Mouse (Mus musculus): ENCODE results near the gene Serinc3.
A peak's percentile ranks its signal among the peaks of the same experiment; 100 is the strongest.
"Not testable (repeated sequence)": the region's sequence is repeated elsewhere in the genome, so short reads cannot be mapped to it uniquely, and the experiment has no call there.

The Serinc3 gene

GRCm38 (mm10) chr2:163644575-163645385 lies at the start of gene Serinc3:
TSS of gene Serinc3 (minus strand) at chr2:163645131.
- peak; percentile 96 for DNase-seq

- DNase-seq = no peak
Measured at GRCm38 (mm10) chr2:163693716-163694314, 48.9 kb upstream of the Serinc3 start.

GRCm38 (mm10) chr2:163692873-163693612 lies 48.1 kb upstream of the Serinc3 start:
- no peak for DNase-seq

- DNase-seq = no peak
Measured at GRCm38 (mm10) chr2:163691846-163692605, 47.1 kb upstream of the Serinc3 start.

GRCm38 (mm10) chr2:163690409-163691304 lies 45.7 kb upstream of the Serinc3 start:
- DNase-seq = no peak

- DNase-seq = no peak
Measured at GRCm38 (mm10) chr2:163689771-163690170, 44.8 kb upstream of the Serinc3 start.

GRCm38 (mm10) chr2:163688377-163688776 lies 43.4 kb upstream of the Serinc3 start:
- DNase-seq = not testable (repeated sequence)

GRCm38 (mm10) chr2:163686886-163687285 lies 42.0 kb upstream of the Serinc3 start:
- DNase-seq = no peak

GRCm38 (mm10) chr2:163686233-163686632 lies 41.3 kb upstream of the Serinc3 start:
- no peak for DNase-seq

GRCm38 (mm10) chr2:163685761-163686200 lies 40.9 kb upstream of the Serinc3 start:
- no peak for DNase-seq

GRCm38 (mm10) chr2:163685287-163685686 lies 40.4 kb upstream of the Serinc3 start:
- no peak for DNase-seq

- no peak for DNase-seq
Measured at GRCm38 (mm10) chr2:163682344-163682743, 37.4 kb upstream of the Serinc3 start.

- no peak for DNase-seq
Measured at GRCm38 (mm10) chr2:163676745-163677144, 31.8 kb upstream of the Serinc3 start.

GRCm38 (mm10) chr2:163676321-163676720 lies 31.4 kb upstream of the Serinc3 start:
- no peak for DNase-seq

GRCm38 (mm10) chr2:163675662-163676061 lies 30.7 kb upstream of the Serinc3 start:
- no peak for DNase-seq

GRCm38 (mm10) chr2:163675144-163675619 lies 30.3 kb upstream of the Serinc3 start:
- DNase-seq = no peak

GRCm38 (mm10) chr2:163674397-163674796 lies 29.5 kb upstream of the Serinc3 start:
- no peak for DNase-seq

GRCm38 (mm10) chr2:163670872-163671594 lies 26.1 kb upstream of the Serinc3 start:
- no peak for DNase-seq

- DNase-seq = no peak
Measured at GRCm38 (mm10) chr2:163667045-163667444, 22.1 kb upstream of the Serinc3 start.

- DNase-seq = no peak
Measured at GRCm38 (mm10) chr2:163663930-163664329, 19.0 kb upstream of the Serinc3 start.

- no peak for DNase-seq
Measured at GRCm38 (mm10) chr2:163662698-163663221, 17.8 kb upstream of the Serinc3 start.
